Mouse (Mus musculus): ENCODE data around the gene Hdac2.

DNA sequence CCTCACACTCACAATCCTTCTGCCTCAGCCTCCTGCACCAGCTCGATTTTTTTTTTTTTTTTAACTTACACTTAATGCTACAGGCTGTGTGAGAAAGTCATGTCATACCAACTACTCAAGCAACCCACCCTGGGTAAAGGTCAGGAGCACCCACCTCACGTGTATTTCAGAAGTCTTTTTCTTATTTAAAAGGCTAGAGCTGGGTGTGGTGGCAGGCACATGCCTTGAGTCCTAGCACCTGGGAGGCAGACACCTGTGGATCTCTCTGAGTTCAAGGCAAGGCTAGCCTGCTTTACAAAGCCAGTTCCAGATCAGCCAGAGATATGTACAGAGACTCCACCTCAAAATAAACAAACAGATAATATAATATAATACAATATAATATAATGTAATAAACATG, 41.4 kb downstream of the Hdac2 start:
- TF ChIP-seq CTCF (IDR thresholded peaks at IDR 0.05; ENCODE audit: borderline replicate concordance, insufficient read depth, low read depth, low read length) (no peak), POLR2A (IDR thresholded peaks at IDR 0.05; ENCODE audit: borderline replicate concordance, insufficient read depth, low read length) (no peak)
